Mouse (Mus musculus): ENCODE measurements at regions not wholly inside any gene's neighbourhood (a gene's known extent, or its start where the extent isn't known, plus 50 kb on each side); places are given as distances from the start of the nearest gene placed in this dataset.

DNA sequence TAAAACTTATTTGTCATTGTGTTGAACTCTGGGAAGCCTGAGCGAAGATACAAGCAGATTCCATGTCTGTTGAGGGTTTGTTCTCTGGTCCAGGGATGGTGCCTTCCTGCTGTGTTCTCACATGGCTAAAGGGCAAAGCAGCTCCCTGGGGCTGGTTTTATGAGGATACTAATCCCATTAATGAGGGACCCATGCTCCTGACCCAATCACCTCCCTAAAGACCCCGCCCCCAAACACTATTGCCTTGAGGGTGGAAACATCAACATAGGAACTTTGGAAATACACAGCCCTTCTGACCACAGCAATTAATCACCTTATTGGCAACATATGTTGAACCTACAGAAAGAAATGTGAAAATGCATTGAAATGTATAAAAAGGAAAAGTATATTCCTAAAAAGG lies 88.5 kb upstream of the BC052040 start:
- TF ChIP-seq CTCF (IDR thresholded peaks at IDR 0.05; ENCODE audit: insufficient read depth, low read depth, low read length) = no peak
- no peak for TF ChIP-seq POLR2A (IDR thresholded peaks at IDR 0.05; ENCODE audit: insufficient read depth, low read depth, low read length)
